Mouse (Mus musculus): Measurements from ENCODE around the gene Slc39a11.

Gene Slc39a11

GRCm38 (mm10) chr11:113649353-113650210 is at the start of gene Slc39a11:
Gene Slc39a11, minus strand, starts transcription at chr11:113650079.
- peak; percentile 80 for DNase-seq (ENCODE audit: low spot score)

- DNase-seq (ENCODE audit: low spot score), result no peak
These were observed 49.8 kb upstream of the Slc39a11 start for GRCm38 (mm10) chr11:113699643-113700042.

- no peak for DNase-seq (ENCODE audit: low spot score)
These were observed 48.2 kb upstream of the Slc39a11 start for GRCm38 (mm10) chr11:113698013-113698545.

GRCm38 (mm10) chr11:113697571-113697970 is 47.7 kb upstream of the Slc39a11 start:
- DNase-seq (ENCODE audit: low spot score), result no peak

GRCm38 (mm10) chr11:113691851-113692250 is 42.0 kb upstream of the Slc39a11 start:
- DNase-seq (ENCODE audit: low spot score), result no peak

- no peak for DNase-seq (ENCODE audit: low spot score)
These were observed 41.4 kb upstream of the Slc39a11 start for GRCm38 (mm10) chr11:113691318-113691717.

GRCm38 (mm10) chr11:113690506-113690905 is 40.6 kb upstream of the Slc39a11 start:
- DNase-seq (ENCODE audit: low spot score), result no peak

- DNase-seq (ENCODE audit: low spot score), result no peak
These were observed 37.2 kb upstream of the Slc39a11 start for GRCm38 (mm10) chr11:113687031-113687430.

- DNase-seq (ENCODE audit: low spot score), result no peak
These were observed 35.0 kb upstream of the Slc39a11 start for GRCm38 (mm10) chr11:113684707-113685426.

- peak; percentile 96 for DNase-seq (ENCODE audit: low spot score)
These were observed 34.3 kb upstream of the Slc39a11 start, which contains the start of the genes Fam104a and D11Wsu47e for GRCm38 (mm10) chr11:113683957-113684706. Gene Fam104a, minus strand, starts transcription at chr11:113684155. Gene D11Wsu47e, plus strand, starts transcription at chr11:113684412.

GRCm38 (mm10) chr11:113683627-113683956 is 33.7 kb upstream of the Slc39a11 start:
- DNase-seq (ENCODE audit: low spot score), result no peak

GRCm38 (mm10) chr11:113682897-113683626 is 33.2 kb upstream of the Slc39a11 start:
- DNase-seq (ENCODE audit: low spot score), result peak; percentile 83

- DNase-seq (ENCODE audit: low spot score), result no peak
These were observed 32.1 kb upstream of the Slc39a11 start for GRCm38 (mm10) chr11:113681979-113682378.

GRCm38 (mm10) chr11:113680954-113681353 is 31.1 kb upstream of the Slc39a11 start:
- DNase-seq (ENCODE audit: low spot score), result no peak

- DNase-seq (ENCODE audit: low spot score), result no peak
These were observed 28.5 kb upstream of the Slc39a11 start for GRCm38 (mm10) chr11:113678373-113678772.

GRCm38 (mm10) chr11:113677378-113677777 is 27.5 kb upstream of the Slc39a11 start:
- no peak for DNase-seq (ENCODE audit: low spot score)

- no peak for DNase-seq (ENCODE audit: low spot score)
These were observed 27.0 kb upstream of the Slc39a11 start for GRCm38 (mm10) chr11:113676847-113677246.

GRCm38 (mm10) chr11:113674595-113674994 is 24.7 kb upstream of the Slc39a11 start:
- no peak for DNase-seq (ENCODE audit: low spot score)

GRCm38 (mm10) chr11:113673614-113674013 is 23.7 kb upstream of the Slc39a11 start:
- DNase-seq (ENCODE audit: low spot score), result no peak

GRCm38 (mm10) chr11:113669711-113670110 is 19.8 kb upstream of the Slc39a11 start:
- DNase-seq (ENCODE audit: low spot score), result no peak

- DNase-seq (ENCODE audit: low spot score), result no peak
These were observed 19.0 kb upstream of the Slc39a11 start for GRCm38 (mm10) chr11:113668857-113669256.
